Mouse (Mus musculus): Measurements from ENCODE around the gene Rims3.

Gene Rims3

GRCm38 (mm10) chr4:120850946-120851345 is 3.7 kb upstream of the Rims3 start:
- DNase-seq (ENCODE audit: low spot score): no peak

GRCm38 (mm10) chr4:120855360-120856060 is 894 bp downstream of the Rims3 start:
- DNase-seq (ENCODE audit: low spot score): no peak

GRCm38 (mm10) chr4:120856376-120856775 is 1.8 kb downstream of the Rims3 start:
- DNase-seq (ENCODE audit: low spot score): no peak

GRCm38 (mm10) chr4:120859865-120860264 is 5.2 kb downstream of the Rims3 start:
- DNase-seq (ENCODE audit: low spot score): no peak

GRCm38 (mm10) chr4:120866211-120866610 is 11.6 kb downstream of the Rims3 start:
- no peak for DNase-seq (ENCODE audit: low spot score)

GRCm38 (mm10) chr4:120868246-120868645 is 13.6 kb downstream of the Rims3 start:
- no peak for DNase-seq (ENCODE audit: low spot score)

GRCm38 (mm10) chr4:120868988-120869387 is 14.4 kb downstream of the Rims3 start:
- no peak for DNase-seq (ENCODE audit: low spot score)

GRCm38 (mm10) chr4:120870262-120870748 is 15.7 kb downstream of the Rims3 start:
- DNase-seq (ENCODE audit: low spot score): no peak

GRCm38 (mm10) chr4:120875961-120876360 is 21.3 kb downstream of the Rims3 start:
- no peak for DNase-seq (ENCODE audit: low spot score)

- DNase-seq (ENCODE audit: low spot score): no peak
Measured at GRCm38 (mm10) chr4:120878728-120879127, 24.1 kb downstream of the Rims3 start.

- no peak for DNase-seq (ENCODE audit: low spot score)
Measured at GRCm38 (mm10) chr4:120879386-120879785, 24.8 kb downstream of the Rims3 start.

- no peak for DNase-seq (ENCODE audit: low spot score)
Measured at GRCm38 (mm10) chr4:120880731-120881432, 26.3 kb downstream of the Rims3 start.

GRCm38 (mm10) chr4:120882002-120882625 is 27.5 kb downstream of the Rims3 start:
- DNase-seq (ENCODE audit: low spot score): no peak

- no peak for DNase-seq (ENCODE audit: low spot score)
Measured at GRCm38 (mm10) chr4:120885208-120886120, 30.8 kb downstream of the Rims3 start.

GRCm38 (mm10) chr4:120886131-120886530 is 31.5 kb downstream of the Rims3 start:
- DNase-seq (ENCODE audit: low spot score): no peak

GRCm38 (mm10) chr4:120886811-120887210 is 32.2 kb downstream of the Rims3 start:
- no peak for DNase-seq (ENCODE audit: low spot score)

- DNase-seq (ENCODE audit: low spot score): no peak
Measured at GRCm38 (mm10) chr4:120887381-120888112, 32.9 kb downstream of the Rims3 start.

GRCm38 (mm10) chr4:120888884-120889283 is 34.3 kb downstream of the Rims3 start:
- no peak for DNase-seq (ENCODE audit: low spot score)

- DNase-seq (ENCODE audit: low spot score): no peak
Measured at GRCm38 (mm10) chr4:120890754-120891440, 36.3 kb downstream of the Rims3 start.

GRCm38 (mm10) chr4:120891960-120892359 is 37.3 kb downstream of the Rims3 start:
- no peak for DNase-seq (ENCODE audit: low spot score)

GRCm38 (mm10) chr4:120892516-120892915 is 37.9 kb downstream of the Rims3 start:
- DNase-seq (ENCODE audit: low spot score): no peak

Measured in urinary bladder, postnatal 10 days (tissue).